Mouse (Mus musculus) heart, postnatal 14 days (tissue): ENCODE measurements at regions not wholly inside any gene's neighbourhood (a gene's known extent, or its start where the extent isn't known, plus 50 kb on each side); places are given as distances from the start of the nearest gene placed in this dataset.

Source experiments
- DNase-seq, 2 experiments: peaks; one replicate each; pipeline ENCODE4 v3.0.0; 2021 to 2022
- intact Hi-C: fragments of 180-260 bp; cut with DNase I; formaldehyde crosslinking; loops from one replicate; pipeline ENCODE4 v1.15.1; 2025

- DNase-seq: no peak
- intact Hi-C loops: no loop called here
These were observed 445.7 kb upstream of the 4930412O13Rik start for GRCm38 (mm10) chr2:9435155-9435872.

DNA sequence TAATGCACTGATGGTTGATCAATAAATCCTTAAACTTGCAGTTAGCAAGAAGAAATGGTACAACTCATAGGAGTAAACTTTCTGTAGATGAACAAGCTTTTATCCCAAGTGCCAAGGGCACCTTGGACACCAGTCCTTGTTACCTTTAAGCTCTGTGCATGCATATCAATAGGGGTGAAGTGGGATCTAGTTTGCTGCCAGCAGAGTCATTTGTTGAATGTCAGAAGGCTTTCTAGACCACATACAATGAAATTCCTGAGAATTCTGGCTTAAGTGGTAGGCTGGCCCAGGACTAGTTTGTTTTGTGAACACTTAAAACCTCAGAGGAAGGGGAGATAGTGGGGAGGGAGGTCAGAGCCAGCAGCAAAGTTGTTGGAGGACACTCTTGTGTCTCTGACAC, 437.9 kb upstream of the 4930412O13Rik start:
- DNase-seq: no peak
- intact Hi-C loops: no loop called here

DNA sequence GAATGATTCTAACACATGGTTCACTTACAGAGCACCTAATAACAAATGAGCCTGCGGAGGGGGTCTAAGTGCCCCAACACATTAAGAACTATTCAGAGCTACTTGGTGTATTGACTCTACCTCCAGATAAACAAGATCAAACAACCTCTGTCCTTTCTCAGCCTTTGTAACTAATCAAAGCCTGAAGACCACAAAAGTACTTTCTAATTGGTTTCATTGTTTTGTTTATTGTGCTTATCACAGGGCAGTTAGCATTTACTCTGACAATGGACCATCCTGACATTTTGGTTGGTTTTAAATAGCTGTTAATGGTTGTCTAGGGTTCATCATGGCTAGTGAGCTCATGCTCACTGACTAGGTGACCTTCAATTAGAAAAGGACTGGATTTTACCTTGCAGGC, 435.2 kb upstream of the 4930412O13Rik start:
- intact Hi-C loops: no loop called here
- no peak for DNase-seq

DNA sequence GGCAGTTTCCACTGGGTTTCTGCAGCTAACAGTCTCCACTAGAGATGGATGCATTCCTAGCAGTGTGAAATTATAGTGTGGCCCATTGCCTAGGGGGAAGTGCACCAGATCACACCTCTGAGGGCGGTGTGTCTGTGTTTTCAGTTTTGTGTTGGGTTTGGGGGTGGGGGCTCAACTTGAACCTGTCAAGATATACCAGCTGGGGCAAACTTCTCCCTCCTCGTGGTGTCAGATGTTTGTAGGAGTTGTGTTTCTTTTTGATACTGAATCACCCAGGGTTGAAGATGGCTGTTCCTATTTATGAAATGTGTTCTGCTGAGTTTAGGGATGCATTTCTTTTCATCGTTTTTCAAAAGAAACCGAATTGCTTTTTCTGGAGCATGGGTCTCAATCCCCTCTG, 416.6 kb upstream of the 4930412O13Rik start:
- no peak for DNase-seq
- intact Hi-C loops: no loop called here

DNA sequence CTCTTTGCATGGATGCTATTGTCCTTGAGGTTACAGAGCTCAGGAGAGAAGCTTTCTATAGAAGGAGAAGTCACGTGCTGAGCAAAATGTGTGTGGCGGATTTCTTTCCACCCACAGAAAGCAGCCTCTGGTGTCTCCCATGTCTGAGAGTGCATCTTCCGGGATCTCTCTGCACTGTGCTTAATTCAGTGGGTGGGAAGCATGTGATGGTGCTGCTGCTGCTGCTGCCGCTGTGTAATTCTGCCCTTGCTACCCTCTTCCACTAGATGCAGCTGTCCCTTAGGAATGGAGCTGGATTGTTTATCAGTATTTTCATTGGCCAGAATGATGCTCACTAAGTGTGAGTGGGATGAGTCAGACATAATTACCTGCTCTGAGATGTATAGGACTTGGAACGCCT, 416.2 kb upstream of the 4930412O13Rik start:
- intact Hi-C loops: no loop called here
- DNase-seq: no peak

- no peak for DNase-seq
- intact Hi-C loops: no loop called here
These were observed 413.5 kb upstream of the 4930412O13Rik start for GRCm38 (mm10) chr2:9467573-9467972.

DNA sequence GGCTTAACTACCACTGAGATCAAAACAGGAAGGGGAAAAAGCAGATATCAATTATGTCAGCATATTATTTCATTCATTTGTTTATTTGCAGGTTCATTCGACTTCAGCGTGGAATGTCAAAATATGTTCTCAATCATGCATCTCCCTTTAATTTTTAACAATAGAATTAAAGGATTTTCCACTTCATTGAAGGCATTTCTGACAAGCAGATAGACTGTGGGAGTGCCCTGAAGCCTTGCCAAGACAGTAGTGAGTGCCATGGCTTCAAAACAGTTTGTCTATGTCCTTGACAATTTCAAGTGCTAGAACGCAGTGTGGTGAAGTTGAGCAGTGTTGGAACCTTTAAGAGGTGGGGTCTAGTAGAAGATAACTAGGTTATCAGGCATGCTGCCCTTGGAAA, 412.4 kb upstream of the 4930412O13Rik start:
- DNase-seq: no peak
- intact Hi-C loops: no loop called here

- intact Hi-C loops: no loop called here
- DNase-seq: peak in 1 of 2 experiments; percentile 2
These were observed 399.2 kb upstream of the 4930412O13Rik start for GRCm38 (mm10) chr2:9481678-9482345.

DNA sequence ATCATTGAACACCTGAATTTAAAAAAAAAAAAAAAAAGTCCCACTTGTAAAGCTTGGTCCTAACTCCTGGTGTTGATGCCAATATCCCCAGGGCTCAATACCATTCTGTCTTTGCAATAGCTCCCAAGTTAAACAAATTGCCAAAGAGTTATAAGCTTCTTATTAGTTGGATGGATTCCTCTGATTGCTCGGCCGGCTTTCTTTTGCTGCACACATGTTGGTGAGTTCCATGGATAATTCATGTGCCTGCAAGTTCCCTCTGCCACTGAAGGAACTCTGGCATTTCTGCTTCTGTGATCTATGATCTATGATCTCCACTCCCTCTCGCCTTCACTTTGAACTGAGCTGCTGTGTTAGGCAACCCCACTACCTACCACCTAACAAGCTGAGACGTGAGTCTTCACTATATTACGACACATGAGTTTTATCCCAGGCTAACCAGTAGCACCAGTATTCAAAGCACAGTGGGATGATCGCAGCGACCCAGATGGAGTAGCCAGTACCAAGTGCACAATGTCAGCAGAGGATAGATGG, 393.6 kb upstream of the 4930412O13Rik start:
- intact Hi-C loops: no loop called here

GRCm38 (mm10) chr2:9493606-9494145, 387.4 kb upstream of the 4930412O13Rik start:
- intact Hi-C loops: no loop called here
- DNase-seq: no peak

More for the DNA sequence above, 393.6 kb upstream of the 4930412O13Rik start:
- DNase-seq: no peak

DNA sequence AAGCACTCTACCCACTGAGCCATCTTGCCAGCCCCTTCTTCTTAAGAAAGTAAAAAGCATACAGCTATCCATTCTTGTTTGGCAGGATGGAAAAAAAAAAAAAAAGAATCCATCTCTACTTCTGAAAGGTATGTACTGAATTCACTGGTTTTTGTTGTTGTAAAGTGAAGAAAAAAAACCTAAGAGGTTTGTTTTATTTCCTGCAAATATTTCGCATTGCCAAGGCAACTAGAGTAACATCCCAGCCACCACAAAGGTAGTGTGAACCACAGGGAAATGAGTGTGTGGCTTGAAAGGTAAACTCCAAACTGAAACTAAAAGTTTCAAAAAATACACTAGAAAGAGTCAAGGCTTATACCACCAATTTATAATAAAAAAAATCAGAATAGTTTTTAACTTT, 361.0 kb upstream of the 4930412O13Rik start:
- intact Hi-C loops: no loop called here

GRCm38 (mm10) chr2:9525910-9526309, 355.1 kb upstream of the 4930412O13Rik start:
- intact Hi-C loops: no loop called here
- no peak for DNase-seq

More for the DNA sequence above, 361.0 kb upstream of the 4930412O13Rik start:
- no peak for DNase-seq

- intact Hi-C loops: no loop called here
- DNase-seq: no peak
These were observed 345.9 kb upstream of the 4930412O13Rik start for GRCm38 (mm10) chr2:9535141-9535658.

DNA sequence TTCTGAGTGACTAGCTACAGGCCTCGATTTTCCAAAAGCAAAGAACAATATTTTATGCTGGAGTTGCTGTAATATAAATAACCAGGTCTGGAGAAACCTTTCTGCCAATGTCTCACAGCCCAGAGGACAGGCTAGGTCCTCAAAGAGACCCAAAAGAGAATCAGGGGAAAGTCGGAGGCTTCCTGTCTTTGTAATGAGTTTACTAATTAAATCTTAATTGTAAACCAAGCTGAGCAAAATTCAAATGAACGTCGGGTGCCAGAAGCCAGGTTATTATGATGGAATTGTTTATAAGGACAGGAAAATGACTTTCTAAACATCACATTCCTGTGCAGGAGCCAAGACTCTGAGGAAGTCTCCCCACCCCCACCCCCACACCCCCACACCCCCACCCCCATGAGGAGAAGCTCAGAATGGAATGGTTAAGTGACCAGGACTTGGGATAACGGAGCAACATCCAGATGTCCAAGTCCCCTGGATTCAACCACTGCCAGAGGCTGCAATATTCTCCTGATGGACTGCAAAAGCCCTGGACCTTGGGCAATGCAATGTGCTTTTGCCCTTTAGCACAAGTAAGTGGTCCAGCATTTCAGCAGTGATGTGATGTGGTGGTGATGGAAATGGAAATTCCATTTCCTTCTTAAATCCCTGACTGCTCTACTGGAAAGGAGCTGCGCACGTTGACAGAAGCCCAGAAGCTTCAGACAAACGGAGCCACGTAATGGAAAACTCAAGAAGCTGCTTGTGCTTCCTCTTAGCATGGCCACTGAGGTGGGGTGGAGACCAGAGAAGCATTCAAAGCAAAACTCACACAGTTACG, 333.1 kb upstream of the 4930412O13Rik start:
- intact Hi-C loops: loop anchor here (5.0 kb wide), 1 partner anchor 74 kb away; no protein-coding TSS in a partner anchor
- DNase-seq: no peak

DNA sequence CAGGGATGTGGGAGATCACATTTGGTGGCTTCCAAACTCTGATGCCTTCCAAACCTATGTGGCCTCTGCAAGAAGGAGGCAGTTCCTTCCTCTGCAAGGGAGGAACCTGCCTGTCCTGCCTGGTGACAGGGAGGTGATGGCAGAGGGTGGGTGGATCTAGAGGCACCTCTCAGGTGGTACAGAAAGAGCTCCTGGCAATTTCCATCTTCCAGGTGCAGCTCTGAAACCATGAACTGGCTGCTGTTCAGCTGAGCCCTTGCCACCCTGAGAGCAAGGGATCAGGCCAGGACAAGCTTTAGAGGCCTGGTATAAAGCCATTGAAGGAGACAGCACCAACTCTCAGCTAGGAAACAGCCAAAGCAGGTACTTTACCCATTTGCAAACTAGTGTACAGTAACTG, 327.7 kb upstream of the 4930412O13Rik start:
- no peak for DNase-seq
- intact Hi-C loops: no loop called here

DNA sequence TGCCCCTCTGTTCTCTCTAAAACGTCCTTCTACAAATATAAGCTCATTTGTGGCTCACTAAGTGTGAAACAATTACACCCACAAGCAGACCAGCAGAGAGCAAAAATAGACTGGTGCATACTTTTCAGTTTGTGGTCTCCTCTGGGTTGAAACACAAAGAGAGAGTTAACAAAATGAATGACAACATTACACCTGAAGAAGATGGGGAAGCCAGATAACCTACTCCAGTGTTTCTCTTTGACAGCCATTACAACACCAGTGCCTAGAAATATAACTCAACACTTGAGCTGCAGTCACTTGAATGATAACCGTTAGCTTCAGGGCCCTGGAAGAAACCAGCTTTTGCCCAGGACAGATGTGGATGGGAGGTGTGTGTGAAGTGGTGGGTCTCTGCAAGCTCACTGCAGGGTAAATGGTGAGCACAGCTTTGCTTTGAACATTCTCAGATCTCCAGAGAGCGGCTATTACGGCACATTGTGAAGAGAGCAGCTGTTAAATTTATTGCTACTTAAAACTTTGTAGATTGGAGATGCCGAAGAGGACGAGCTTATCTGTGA, 316.5 kb upstream of the 4930412O13Rik start:
- intact Hi-C loops: no loop called here
- DNase-seq: no peak

- DNase-seq: no peak
- intact Hi-C loops: no loop called here
These were observed 311.8 kb upstream of the 4930412O13Rik start for GRCm38 (mm10) chr2:9569220-9569619.

GRCm38 (mm10) chr2:9574196-9574595, 306.9 kb upstream of the 4930412O13Rik start:
- intact Hi-C loops: no loop called here
- DNase-seq: no peak

DNA sequence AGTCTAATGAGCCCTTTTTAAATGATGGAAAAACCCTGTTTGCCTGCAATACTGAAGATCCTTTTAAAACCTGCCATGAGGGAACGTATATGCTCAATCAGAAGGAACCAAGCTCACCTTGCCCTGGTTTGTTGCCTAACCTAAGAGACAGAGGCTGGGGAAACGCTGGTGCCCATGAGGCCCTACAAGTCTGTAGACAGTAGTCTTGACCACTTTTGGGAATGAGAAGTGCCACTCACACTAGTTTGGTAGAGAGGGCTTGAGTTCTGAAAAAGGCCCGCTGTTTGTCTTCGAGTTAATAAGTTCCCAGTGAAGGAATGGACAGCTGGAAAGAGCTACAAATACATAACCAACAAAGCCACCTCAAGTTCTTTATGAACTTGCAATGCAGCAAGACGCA, 306.4 kb upstream of the 4930412O13Rik start:
- intact Hi-C loops: no loop called here

DNA sequence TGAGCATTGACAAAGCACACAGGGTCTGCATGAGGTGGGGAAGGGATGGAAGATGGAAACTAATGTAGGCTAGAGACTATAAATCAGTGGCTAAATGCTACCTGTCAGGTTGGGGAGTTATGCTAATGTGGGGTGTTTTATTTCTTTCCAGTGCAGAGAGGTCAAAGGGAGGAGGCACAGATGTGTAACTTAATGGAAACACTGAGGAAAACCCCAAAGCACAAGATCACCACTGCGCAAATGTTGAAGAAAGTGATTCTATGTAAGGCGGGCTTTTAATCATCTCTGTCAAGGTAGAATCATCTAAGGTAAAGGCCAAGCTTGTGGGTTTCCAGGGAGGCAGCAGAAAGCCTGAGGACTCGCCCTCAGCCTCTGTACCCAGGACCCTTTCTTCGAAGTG, 303.2 kb upstream of the 4930412O13Rik start:
- intact Hi-C loops: no loop called here
- DNase-seq: no peak

More for the DNA sequence above, 306.4 kb upstream of the 4930412O13Rik start:
- no peak for DNase-seq
